Mouse (Mus musculus): ENCODE measurements around the gene Syt9.

DNA sequence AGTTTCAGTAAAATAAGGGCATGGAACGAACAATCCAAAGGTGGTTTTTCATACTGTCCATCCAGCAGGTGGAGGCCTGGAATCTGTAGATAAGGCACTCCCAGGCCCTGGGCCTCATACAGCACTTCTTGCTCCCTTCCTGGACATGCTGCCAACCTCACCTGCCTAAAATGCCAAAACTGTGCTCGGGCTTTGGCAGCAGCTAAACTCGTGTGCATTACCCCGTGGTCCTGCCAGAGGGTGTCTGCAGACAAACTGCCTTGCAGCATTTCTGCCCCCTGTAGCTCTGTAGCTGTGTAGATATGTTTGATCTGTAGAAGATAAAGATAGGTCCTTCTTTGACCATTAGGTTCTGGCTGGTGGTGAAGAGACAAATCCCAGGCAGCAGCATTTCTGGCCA, 198.4 kb downstream of the Syt9 start:
- no peak for TF ChIP-seq POLR2A (IDR thresholded peaks at IDR 0.05; ENCODE audit: insufficient read length, low read depth)
- no peak for TF ChIP-seq MAX (IDR thresholded peaks at IDR 0.05; ENCODE audit: low read depth)

All from myocyte (in vitro differentiated cells).